Mouse (Mus musculus): ENCODE data around the gene Rnf220. TPM values are rescaled to one million over a fixed set of nuclear protein-coding genes. Genes with fewer than 3 reads are reported as not detected.

Gene Rnf220
- polyA plus RNA-seq, 1 experiment from 2014 or later, result 115 TPM

DNA sequence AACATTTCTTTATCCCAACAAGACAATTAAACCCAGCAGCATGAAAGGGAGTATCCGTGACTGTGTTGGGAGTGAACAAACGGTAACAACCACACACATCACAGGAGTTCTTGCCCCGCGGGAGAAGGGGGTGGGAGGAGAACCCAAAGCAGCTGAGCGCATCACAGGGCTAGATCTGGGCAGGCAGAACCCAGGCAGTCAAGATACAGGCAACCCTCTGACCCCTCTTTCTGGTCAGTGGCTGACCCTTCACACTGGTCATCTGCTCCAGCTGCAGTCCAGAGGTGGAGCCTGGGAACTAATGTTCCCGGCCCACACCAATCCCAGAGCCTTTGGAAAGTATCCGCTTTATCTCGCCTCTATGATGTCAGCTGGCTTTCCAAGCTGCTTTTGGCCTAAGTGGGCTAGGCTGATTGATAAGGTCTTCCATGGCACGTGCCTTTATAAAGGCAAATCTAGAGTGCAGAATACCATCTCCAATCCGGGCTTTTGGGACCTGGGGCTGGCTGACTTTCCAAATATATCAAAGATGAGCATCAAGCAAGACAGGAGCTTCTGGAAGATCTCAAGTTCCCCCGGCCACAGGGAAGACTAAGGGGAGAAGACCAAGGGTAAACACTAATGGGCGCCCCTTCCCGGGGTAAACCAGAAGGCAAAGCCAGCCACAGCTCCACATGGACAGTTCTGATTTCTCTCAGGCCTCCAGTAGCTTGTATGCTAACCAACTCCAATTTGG is 11.6 kb downstream of the Rnf220 start:
- Histone ChIP-seq H3K9me3 (replicated peaks) (no peaks in the 10 kb centered on the region), H3K9ac (peak overlapping the region; percentile 59; the same call in 1 of the 2 replicates), H3K4me2 (peak overlapping the region; percentile 90), H3K4me3 (peak overlapping the region; percentile 44), H3K27ac (peak overlapping the region; percentile 31; the same call in 1 of the 2 replicates), H3K27me3 (peaks cover 91% of the 10 kb centered on the region), H3K36me3 (ENCODE audit: poor library complexity, severe bottlenecking) (no peaks in the 10 kb centered on the region), H3K4me1 (peaks cover 15% of the 10 kb centered on the region)
- WGBS, result 34% methylated on average over 13 of the region's 13 CpGs
- no peak; the same call in 1 of the 2 replicates for ATAC-seq

DNA sequence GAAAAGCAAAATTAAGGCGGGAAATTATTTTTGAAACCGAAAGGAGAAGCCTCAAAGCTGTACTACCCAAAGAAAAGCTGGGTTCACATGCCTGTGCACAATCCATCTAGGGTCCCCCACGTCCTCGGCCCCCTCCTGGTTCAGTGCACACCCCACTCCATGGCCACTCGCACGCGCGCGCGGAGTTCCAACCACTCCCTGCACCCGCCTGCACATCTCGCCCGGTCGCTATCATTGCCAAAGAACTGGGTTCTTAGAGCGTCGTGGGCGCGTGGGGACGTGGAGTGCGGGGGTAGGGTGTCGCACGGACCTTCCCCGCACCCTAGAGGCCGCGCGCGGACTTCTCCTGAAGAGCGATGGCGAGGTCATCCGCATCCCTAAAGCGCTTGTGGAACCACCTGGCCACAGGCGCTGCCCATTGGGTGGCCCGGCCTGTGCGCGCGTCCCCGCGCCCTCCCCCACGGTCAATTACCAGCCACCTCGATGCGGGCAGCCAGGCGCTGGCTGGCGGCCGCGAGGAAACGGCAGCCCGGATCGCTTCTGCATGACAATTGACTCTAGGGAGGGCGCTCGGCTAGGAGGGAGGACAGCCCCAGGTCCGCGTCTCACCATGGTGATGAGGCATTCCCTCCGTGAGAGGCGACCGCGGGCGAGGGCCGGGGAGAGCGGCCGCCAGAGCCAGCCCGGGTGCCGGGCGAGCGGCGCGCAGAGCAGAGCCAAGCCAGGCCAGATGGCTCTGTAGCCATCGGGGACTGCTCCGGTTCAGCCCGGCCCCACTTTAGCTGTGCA is 12.4 kb downstream of the Rnf220 start:
- Histone ChIP-seq H3K27ac (no peak overlapping the region; the same call in 1 of the 2 replicates), H3K4me3 (peak overlapping the region; percentile 44), H3K4me1 (peaks cover 15% of the 10 kb centered on the region), H3K9ac (peak overlapping the region; percentile 59), H3K4me2 (peak overlapping the region; percentile 90), H3K9me3 (replicated peaks) (no peaks in the 10 kb centered on the region), H3K27me3 (peaks cover 90% of the 10 kb centered on the region), H3K36me3 (ENCODE audit: poor library complexity, severe bottlenecking) (no peaks in the 10 kb centered on the region)
- under 1% methylated on average over 69 of the region's 69 CpGs for WGBS
- peak; percentile 92 for ATAC-seq

DNA sequence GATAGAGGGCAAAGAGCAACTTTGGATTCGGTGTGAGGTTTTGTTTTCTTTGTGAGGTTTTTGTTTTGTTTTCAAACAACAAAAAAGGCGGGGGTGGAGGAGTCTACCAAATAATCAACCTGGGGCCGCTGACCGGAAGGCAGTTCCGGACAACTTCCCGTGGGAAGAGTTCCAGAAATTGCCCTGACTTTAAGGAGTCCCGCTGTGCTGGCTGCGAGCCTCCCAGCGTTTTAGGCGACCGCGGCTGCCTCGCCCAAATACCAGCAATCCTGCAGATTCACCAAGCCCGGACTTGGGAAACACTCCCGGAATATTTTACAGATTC is 13.0 kb downstream of the Rnf220 start:
- Histone ChIP-seq H3K36me3 (ENCODE audit: poor library complexity, severe bottlenecking) (no peaks in the 10 kb centered on the region), H3K27me3 (peaks cover 89% of the 10 kb centered on the region), H3K9ac (peak overlapping the region; percentile 59), H3K4me3 (peak overlapping the region; percentile 44), H3K4me1 (peaks cover 15% of the 10 kb centered on the region), H3K9me3 (replicated peaks) (no peaks in the 10 kb centered on the region), H3K27ac (no peak overlapping the region), H3K4me2 (peak overlapping the region; percentile 90)
- WGBS, result under 1% methylated on average over 15 of the region's 15 CpGs
- ATAC-seq, result no peak

- peaks cover 25% of the 10 kb centered on the region for H3K4me1 ChIP-seq
- no peak overlapping the region for H3K27ac ChIP-seq
- ATAC-seq, result no peak
- H3K4me3 ChIP-seq, result no peak overlapping the region
- H3K9me3 ChIP-seq (replicated peaks), result no peaks in the 10 kb centered on the region
- no peaks in the 10 kb centered on the region for H3K36me3 ChIP-seq (ENCODE audit: poor library complexity, severe bottlenecking)
- peaks cover 80% of the 10 kb centered on the region for H3K27me3 ChIP-seq
- no peak overlapping the region for H3K4me2 ChIP-seq
- WGBS, result 82% methylated on average over 5 of the region's 5 CpGs
- H3K9ac ChIP-seq, result no peak overlapping the region
Observed at GRCm38 (mm10) chr4:117482103-117482502, 14.7 kb downstream of the Rnf220 start.

DNA sequence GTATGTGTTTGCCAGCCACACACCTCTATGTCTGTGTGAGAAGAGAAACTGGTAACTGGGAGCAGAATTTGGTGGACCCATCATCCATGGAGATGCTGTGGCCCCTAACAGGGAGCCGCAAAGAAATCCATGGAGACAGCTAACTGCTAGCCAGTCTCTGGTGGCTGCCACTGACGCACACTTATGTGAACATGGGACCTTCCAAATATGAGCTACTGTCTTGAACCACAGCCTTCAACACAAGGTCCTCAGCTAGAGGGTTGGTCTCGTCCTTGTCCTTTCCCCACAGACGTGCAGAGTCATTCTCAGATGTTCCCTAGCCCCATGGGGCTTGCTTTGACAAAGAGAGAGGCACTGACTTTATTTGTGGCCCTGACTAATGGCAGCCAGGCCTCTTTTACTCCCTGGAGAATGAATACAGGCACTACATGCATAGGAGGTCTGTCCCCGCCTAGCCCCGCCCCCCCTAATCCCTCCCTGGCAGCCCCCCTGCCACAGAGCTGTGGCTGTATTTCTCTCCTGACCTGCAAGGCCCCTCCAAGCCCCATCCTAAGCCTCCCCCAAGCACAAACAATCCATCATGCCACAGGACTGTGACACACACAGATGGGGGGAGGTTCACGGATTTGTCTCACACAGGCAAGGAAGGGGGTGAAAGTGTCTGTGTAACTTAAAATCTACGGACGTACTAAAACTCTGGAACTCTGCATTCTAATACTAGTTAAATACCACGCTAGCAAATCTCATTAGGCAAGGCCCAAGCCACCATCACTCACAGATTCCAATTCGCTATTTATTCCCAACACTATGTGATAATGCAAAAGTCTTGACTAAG is 16.0 kb downstream of the Rnf220 start:
- WGBS, result 26% methylated on average over 11 of the region's 11 CpGs
- H3K4me1 ChIP-seq, result peaks cover 26% of the 10 kb centered on the region
- ATAC-seq, result no peak
- H3K9ac ChIP-seq, result no peak overlapping the region
- peaks cover 68% of the 10 kb centered on the region for H3K27me3 ChIP-seq
- no peak overlapping the region for H3K4me2 ChIP-seq
- H3K4me3 ChIP-seq, result no peak overlapping the region
- no peak overlapping the region for H3K27ac ChIP-seq
- H3K9me3 ChIP-seq (replicated peaks), result no peaks in the 10 kb centered on the region
- no peaks in the 10 kb centered on the region for H3K36me3 ChIP-seq (ENCODE audit: poor library complexity, severe bottlenecking)

DNA sequence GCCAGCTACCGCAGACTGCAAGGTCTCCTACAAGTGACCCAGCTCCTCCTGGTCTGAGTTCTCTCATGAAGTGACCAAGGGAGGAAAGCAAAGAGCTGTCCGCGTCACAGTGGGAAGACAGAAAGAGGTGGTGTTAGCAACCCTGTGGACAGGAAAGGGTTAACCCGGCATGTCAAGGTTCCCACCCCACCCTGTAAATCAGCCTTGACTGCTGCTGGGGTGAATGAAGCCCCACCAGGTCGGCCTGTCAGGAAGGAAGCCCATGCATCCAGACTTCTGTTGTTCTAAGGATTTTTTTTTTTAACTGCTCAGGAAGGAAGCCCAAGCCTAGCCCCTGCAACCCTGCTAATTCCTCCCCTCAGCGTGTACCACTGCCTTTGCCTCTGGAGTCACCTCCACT is 16.9 kb downstream of the Rnf220 start:
- H3K4me2 ChIP-seq, result no peak overlapping the region
- no peak overlapping the region for H3K27ac ChIP-seq
- whole genome bisulfite sequencing, result 57% methylated on average over 6 of the region's 6 CpGs
- no peak for ATAC-seq
- no peak overlapping the region for H3K4me3 ChIP-seq
- H3K9me3 ChIP-seq (replicated peaks), result no peaks in the 10 kb centered on the region
- H3K4me1 ChIP-seq, result peaks cover 22% of the 10 kb centered on the region
- H3K9ac ChIP-seq, result no peak overlapping the region
- no peaks in the 10 kb centered on the region for H3K36me3 ChIP-seq (ENCODE audit: poor library complexity, severe bottlenecking)
- H3K27me3 ChIP-seq, result peaks cover 63% of the 10 kb centered on the region

- Histone ChIP-seq H3K27ac (no peak overlapping the region), H3K9ac (no peak overlapping the region), H3K4me1 (peaks cover 10% of the 10 kb centered on the region), H3K36me3 (ENCODE audit: poor library complexity, severe bottlenecking) (no peaks in the 10 kb centered on the region), H3K9me3 (replicated peaks) (no peaks in the 10 kb centered on the region), H3K27me3 (peaks cover 56% of the 10 kb centered on the region), H3K4me3 (no peak overlapping the region), H3K4me2 (no peak overlapping the region)
- ATAC-seq, result no peak
- WGBS, result 83% methylated on average over 15 of the region's 15 CpGs
Observed at GRCm38 (mm10) chr4:117478101-117478673, 18.7 kb downstream of the Rnf220 start.

- H3K27me3 ChIP-seq, result peaks cover 49% of the 10 kb centered on the region
Observed at GRCm38 (mm10) chr4:117477401-117477800, 19.5 kb downstream of the Rnf220 start.

DNA sequence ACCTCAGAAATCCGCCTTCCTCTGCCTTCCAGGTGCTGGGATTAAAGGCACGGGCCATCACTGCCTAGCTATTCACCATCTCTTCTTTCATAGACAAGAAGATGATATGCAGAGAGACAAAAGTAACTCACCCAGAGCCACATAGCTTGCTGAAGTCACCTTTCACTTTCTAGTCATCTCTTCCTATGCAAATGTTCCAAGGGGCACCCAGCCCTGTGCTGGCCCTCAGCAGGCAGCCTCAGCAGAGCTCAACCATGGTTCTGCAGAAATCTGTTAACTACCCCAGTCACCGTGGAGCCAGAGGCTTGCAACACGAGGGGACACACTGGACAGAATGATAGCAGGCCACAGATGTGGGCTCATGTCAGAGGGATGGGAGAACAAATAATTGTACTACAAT is 20.1 kb downstream of the Rnf220 start:
- Histone ChIP-seq H3K36me3 (ENCODE audit: poor library complexity, severe bottlenecking) (no peaks in the 10 kb centered on the region), H3K4me3 (no peak overlapping the region), H3K9ac (no peak overlapping the region), H3K9me3 (replicated peaks) (no peaks in the 10 kb centered on the region), H3K4me2 (no peak overlapping the region), H3K27me3 (peaks cover 43% of the 10 kb centered on the region), H3K4me1 (peaks cover 10% of the 10 kb centered on the region), H3K27ac (no peak overlapping the region)
- no peak for ATAC-seq
- 66% methylated on average over 4 of the region's 4 CpGs for WGBS

More at GRCm38 (mm10) chr4:117477401-117477800, 19.5 kb downstream of the Rnf220 start:
- Histone ChIP-seq H3K4me1 (peaks cover 10% of the 10 kb centered on the region), H3K9me3 (replicated peaks) (no peaks in the 10 kb centered on the region), H3K36me3 (ENCODE audit: poor library complexity, severe bottlenecking) (no peaks in the 10 kb centered on the region), H3K27ac (no peak overlapping the region), H3K9ac (no peak overlapping the region), H3K4me2 (no peak overlapping the region), H3K4me3 (no peak overlapping the region)
- ATAC-seq, result no peak
- 63% methylated on average over 5 of the region's 5 CpGs for WGBS

DNA sequence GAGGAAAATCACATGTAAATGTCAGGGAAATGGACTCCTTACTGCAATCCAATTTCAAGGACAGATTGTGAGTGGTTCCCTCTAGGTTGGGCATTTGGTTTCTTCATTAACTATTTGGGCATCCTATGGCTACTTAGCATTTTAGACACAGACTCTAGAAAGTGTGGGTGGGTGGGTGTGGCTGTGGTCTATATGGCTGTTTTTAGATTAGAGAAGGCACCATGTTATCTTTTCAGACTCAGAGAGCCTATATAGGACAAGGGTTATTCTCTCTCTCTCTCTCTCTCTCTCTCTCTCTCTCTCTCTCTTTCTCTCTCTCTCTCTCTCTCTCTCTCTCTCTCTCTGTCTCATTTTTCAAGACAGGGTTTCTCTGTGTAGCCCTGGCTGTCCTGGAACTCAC is 20.5 kb downstream of the Rnf220 start:
- H3K36me3 ChIP-seq (ENCODE audit: poor library complexity, severe bottlenecking), result no peaks in the 10 kb centered on the region
- peaks cover 39% of the 10 kb centered on the region for H3K27me3 ChIP-seq
- H3K4me3 ChIP-seq, result no peak overlapping the region
- no peak overlapping the region for H3K4me2 ChIP-seq
- no peak for ATAC-seq
- no peak overlapping the region for H3K9ac ChIP-seq
- peaks cover 10% of the 10 kb centered on the region for H3K4me1 ChIP-seq
- no peaks in the 10 kb centered on the region for H3K9me3 ChIP-seq (replicated peaks)
- no peak overlapping the region for H3K27ac ChIP-seq

- Histone ChIP-seq H3K27me3 (peaks cover 20% of the 10 kb centered on the region; the same call in 1 of the 2 replicates), H3K36me3 (ENCODE audit: poor library complexity, severe bottlenecking) (no peaks in the 10 kb centered on the region), H3K27ac (no peak overlapping the region), H3K4me2 (no peak overlapping the region), H3K4me1 (peaks cover 10% of the 10 kb centered on the region), H3K9ac (no peak overlapping the region), H3K9me3 (replicated peaks) (no peaks in the 10 kb centered on the region), H3K4me3 (no peak overlapping the region)
- ATAC-seq, result no peak
Observed at GRCm38 (mm10) chr4:117473985-117474354, 22.9 kb downstream of the Rnf220 start.

All from forebrain, embryonic 13.5 days (tissue).